8 mouse cellular contexts compared by ENCODE assay signal in genomic region chr9:60687891-60688324, GRCm38 (mm10). TPM values are rescaled to one million over a fixed set of nuclear protein-coding genes. Genes with fewer than 3 reads are reported as not detected.
DNase-seq lines count a peak whose midpoint lies in the region; ATAC-seq and TF ChIP-seq lines count a peak whose summit lies in the region.

TSS of gene Lrrc49 (minus strand) at chr9:60688158.

- peak within 1 kb of the TSS; percentile 61 for H3K4me2 ChIP-seq in forebrain, embryonic 16.5 days (ENCODE audit: low read length)
- H3K4me2 ChIP-seq in lung, embryonic 14.5 days = peak within 1 kb of the TSS; percentile 72

- no peaks in the 10 kb centered on the region for H3K9me3 ChIP-seq in forebrain, embryonic 16.5 days (ENCODE audit: control insufficient read depth, low read length)
- H3K9me3 ChIP-seq in lung, embryonic 14.5 days (ENCODE audit: low read depth, low read length) = no peaks in the 10 kb centered on the region

- H3K36me3 ChIP-seq in forebrain, embryonic 16.5 days (ENCODE audit: control insufficient read depth, insufficient read depth) = peaks cover 4% of the 10 kb centered on the region; the same call in 1 of the 2 replicates
- H3K36me3 ChIP-seq in lung, embryonic 14.5 days (ENCODE audit: insufficient read depth) = peaks cover 2% of the 10 kb centered on the region; the same call in 1 of the 2 replicates
- H3K36me3 ChIP-seq in thymus, adult 2 months (ENCODE audit: control insufficient read depth, insufficient read depth, low read length) = no peaks in the 10 kb centered on the region

- peak; percentile 95 for DNase-seq in ES-CJ7 (ENCODE audit: low read depth, low spot score)
- peak; percentile 91 to 92 for DNase-seq in heart, postnatal 36 days
- peak; percentile 90 for DNase-seq in layer of hippocampus, adult 2 months (ENCODE audit: low spot score in 2 of 2)
- peak; percentile 97 for DNase-seq in lung, embryonic 14.5 days
- peak; percentile 72 for DNase-seq in thymus, adult 2 months

- TF ChIP-seq CTCF in layer of hippocampus, adult 2 months (conservative IDR thresholded peaks at IDR 0.05) = no peak; the same call in 1 of the 2 replicates
- no peak for TF ChIP-seq CTCF in lung, embryonic 14.5 days (IDR thresholded peaks at IDR 0.05; ENCODE audit: low read depth)
- no peak for TF ChIP-seq CTCF in olfactory bulb, adult 2 months (IDR thresholded peaks at IDR 0.05; ENCODE audit: insufficient read depth, low read depth, low read length)
- no peak for TF ChIP-seq CTCF in thymus, adult 2 months (IDR thresholded peaks at IDR 0.05; ENCODE audit: borderline replicate concordance, control insufficient read depth, extremely low read depth, insufficient read depth, low read length, poor library complexity)

- peak; percentile 94 for ATAC-seq in cerebellum, adult (ENCODE audit: insufficient number of reproducible peaks, low FRiP score, low TSS enrichment)
- peak; percentile 97 for ATAC-seq in forebrain, embryonic 16.5 days
- ATAC-seq in lung, embryonic 14.5 days (ENCODE audit: insufficient read depth) = peak; percentile 96

- peaks cover 15% of the 10 kb centered on the region for H3K4me1 ChIP-seq in forebrain, embryonic 16.5 days (replicated peaks; ENCODE audit: control insufficient read depth, insufficient read depth, low read length)
- no peaks in the 10 kb centered on the region; the same call in 1 of the 2 replicates for H3K4me1 ChIP-seq in lung, embryonic 14.5 days (ENCODE audit: insufficient read depth)
- peaks cover 4% of the 10 kb centered on the region; the same call in 1 of the 2 replicates for H3K4me1 ChIP-seq in olfactory bulb, adult 2 months (ENCODE audit: control insufficient read depth, insufficient read depth, low read length)
- peaks cover 12% of the 10 kb centered on the region for H3K4me1 ChIP-seq in thymus, adult 2 months (replicated peaks; ENCODE audit: control insufficient read depth, insufficient read depth, low read length)

- H3K27me3 ChIP-seq in forebrain, embryonic 16.5 days (replicated peaks; ENCODE audit: control insufficient read depth, insufficient read depth, low read length) = 0 out of 2 replicates have a peak, but pooled peaks cover 2% of the 10 kb centered on the region
- H3K27me3 ChIP-seq in lung, embryonic 14.5 days (ENCODE audit: insufficient read depth, low read length) = no peaks in the 10 kb centered on the region
- no peaks in the 10 kb centered on the region for H3K27me3 ChIP-seq in thymus, adult 2 months (ENCODE audit: control insufficient read depth, insufficient read depth, low read length)

- H3K4me3 ChIP-seq in forebrain, embryonic 16.5 days (replicated peaks; ENCODE audit: low read length) = peak within 1 kb of the TSS; percentile 67
- peak within 1 kb of the TSS; percentile 77 for H3K4me3 ChIP-seq in layer of hippocampus, adult 2 months
- peak within 1 kb of the TSS; percentile 58 for H3K4me3 ChIP-seq in lung, embryonic 14.5 days (ENCODE audit: low read depth, low read length)
- H3K4me3 ChIP-seq in olfactory bulb, adult 2 months (ENCODE audit: insufficient read depth, low read depth, low read length) = peak within 1 kb of the TSS; percentile 72
- H3K4me3 ChIP-seq in thymus, adult 2 months (ENCODE audit: control insufficient read depth, insufficient read depth, low read length) = peak within 1 kb of the TSS; percentile 87

- H3K9ac ChIP-seq in forebrain, embryonic 16.5 days (replicated peaks; ENCODE audit: low read depth, low read length) = peak within 1 kb of the TSS; percentile 79
- H3K9ac ChIP-seq in lung, embryonic 14.5 days = peak within 1 kb of the TSS; percentile 10

- peak within 1 kb of the TSS; percentile 99 for H3K27ac ChIP-seq in forebrain, embryonic 16.5 days (ENCODE audit: low read length)
- peak within 1 kb of the TSS; percentile 99 for H3K27ac ChIP-seq in layer of hippocampus, adult 2 months
- H3K27ac ChIP-seq in lung, embryonic 14.5 days (ENCODE audit: low read depth) = peak within 1 kb of the TSS; percentile 78
- peak within 1 kb of the TSS; percentile 96 for H3K27ac ChIP-seq in olfactory bulb, adult 2 months (ENCODE audit: insufficient read depth, low read depth, low read length)
- no peak within 1 kb of the TSS; the same call in 1 of the 2 replicates for H3K27ac ChIP-seq in thymus, adult 2 months (ENCODE audit: control insufficient read depth, insufficient read depth, low read length)

- TF ChIP-seq POLR2A in olfactory bulb, adult 2 months (IDR thresholded peaks at IDR 0.05; ENCODE audit: insufficient read depth, low read depth, low read length) = no peak
- no peak for TF ChIP-seq POLR2A in thymus, adult 2 months (IDR thresholded peaks at IDR 0.05; ENCODE audit: control insufficient read depth, extremely low read depth, insufficient read depth, low read length, poor library complexity)

- intact Hi-C loops in heart, postnatal 36 days (cut with DNase I) = loop anchor here (2.0 kb wide), 1 partner anchor 443 kb away; no protein-coding TSS in a partner anchor

- WGBS in forebrain, embryonic 16.5 days = 0% methylated on average over 21 of the region's 21 CpGs
- under 1% methylated on average over 21 of the region's 21 CpGs for WGBS in lung, embryonic 14.5 days
- under 1% methylated on average over 21 of the region's 21 CpGs for WGBS in olfactory bulb, adult 2 months
- under 1% methylated on average over 21 of the region's 21 CpGs for WGBS in thymus, adult 2 months

RNA-seq across cellular contexts. Expression of gene Lrrc49, which starts in this region (rescaled TPM):
- polyA plus RNA-seq in forebrain, embryonic 16.5 days (2015; fragmentation: Nextera tagmentation; extraction: Ambion mirVana) = 63.5 and 72.6 TPM in 2 replicates
- total RNA-seq in heart, postnatal 36 days (2021) = 1 to 10 TPM; 3.7 to 4.2 TPM
- total RNA-seq in layer of hippocampus, adult 2 months (2021) = 10 to 100 TPM; 54.7 to 59.3 TPM
- polyA plus RNA-seq in lung, embryonic 14.5 days (2014; fragmentation: Nextera tagmentation; extraction: Ambion mirVana) = 21.1 and 21.9 TPM in 2 replicates
- polyA plus RNA-seq in olfactory bulb, adult 2 months (2012; ENCODE audit: insufficient read depth, insufficient read length, low replicate concordance, missing spikeins) = not detected in 2 replicates
- polyA plus RNA-seq in thymus, adult 2 months (2012; rRNA removed) = 0.64 and 1.1 TPM in 2 replicates

Comparison
In these comparisons a context has a peak if more than half of its experiments do, and no peak if none do; other contexts are left out.
1. RNA of gene Lrrc49 (total RNA-seq): 54.7 to 59.3 TPM in layer of hippocampus, adult 2 months; 3.7 to 4.2 TPM in heart, postnatal 36 days; every median in the first group is over 10 times any median in the second.
2. RNA of gene Lrrc49 (polyA plus RNA-seq): 63.5 to 72.6 TPM in forebrain, embryonic 16.5 days and 21.1 to 21.9 TPM in lung, embryonic 14.5 days; 0.64 to 1.1 TPM in thymus, adult 2 months and not detected in olfactory bulb, adult 2 months; every median in the first group is over 10 times any median in the second.
3. Peak in every context shown above with its lines, with median percentiles within 50 percentile points of each other: DNase-seq, ATAC-seq and H3K4me3 ChIP-seq.